Comparison of ENCODE assay signal across 6 mouse cellular contexts in the genomic region with DNA sequence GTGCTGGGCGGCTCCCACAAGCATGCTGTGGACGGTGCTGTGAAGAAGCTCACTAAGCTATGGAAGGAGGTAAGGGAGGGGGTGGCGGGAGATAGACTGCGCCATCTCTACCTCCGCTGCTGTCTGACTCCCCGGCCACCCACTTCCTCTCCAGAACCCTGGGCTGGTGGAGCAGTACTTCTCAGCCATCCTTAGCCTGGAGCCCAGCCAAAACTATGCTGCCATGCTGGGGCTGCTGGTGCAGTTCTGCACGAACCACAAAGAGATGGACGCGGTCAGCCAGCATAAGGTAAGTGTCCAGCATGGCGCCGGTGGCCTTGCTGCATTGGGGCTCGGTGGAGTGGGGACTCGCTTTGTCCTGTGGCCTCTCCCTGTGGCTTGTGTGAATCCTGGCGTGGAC.
"Had no signal": no experiment of that assay in that cellular context is flagged by ENCODE, and none has a peak within 500 bp of the region (broad histone marks: within the 10 kb centered on the region; RNA-seq: fewer than 3 reads in every experiment).

No protein-coding gene starts in this region.

- ATAC-seq: liver, embryonic 12.5 days; midbrain, embryonic 15.5 days had no signal

- DNase-seq: kidney, postnatal 25 days; lung, embryonic 14.5 days; lung, postnatal 10 days; thymus, postnatal 4 days had no signal
